Mouse (Mus musculus) layer of hippocampus, adult 9-11 months (tissue): ENCODE measurements around the gene Tppp3.

ENCODE experiments used
- DNase-seq: peaks from one replicate; pipeline ENCODE4 v3.0.0; 2022

Gene Tppp3

DNA sequence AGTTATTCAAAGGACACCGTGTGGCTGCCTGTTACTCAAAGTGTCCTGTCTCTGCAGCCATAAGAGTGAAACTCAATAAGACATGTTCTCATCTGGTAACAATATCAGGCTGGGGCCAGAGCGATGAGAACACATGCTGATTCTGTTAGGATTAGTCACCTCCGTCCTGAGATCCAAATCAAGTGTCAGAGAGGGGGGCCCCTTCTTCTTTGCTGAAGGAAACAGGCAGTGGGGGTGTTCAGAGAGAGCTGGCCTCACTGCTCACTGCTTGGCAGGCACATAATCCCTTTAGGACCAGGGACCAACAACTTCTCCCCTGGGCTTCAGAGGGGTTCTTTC, 12.7 kb upstream of the Tppp3 start:
- DNase-seq: no peak

- no peak for DNase-seq
These were observed 12.1 kb upstream of the Tppp3 start for GRCm38 (mm10) chr8:105483212-105484029.

DNA sequence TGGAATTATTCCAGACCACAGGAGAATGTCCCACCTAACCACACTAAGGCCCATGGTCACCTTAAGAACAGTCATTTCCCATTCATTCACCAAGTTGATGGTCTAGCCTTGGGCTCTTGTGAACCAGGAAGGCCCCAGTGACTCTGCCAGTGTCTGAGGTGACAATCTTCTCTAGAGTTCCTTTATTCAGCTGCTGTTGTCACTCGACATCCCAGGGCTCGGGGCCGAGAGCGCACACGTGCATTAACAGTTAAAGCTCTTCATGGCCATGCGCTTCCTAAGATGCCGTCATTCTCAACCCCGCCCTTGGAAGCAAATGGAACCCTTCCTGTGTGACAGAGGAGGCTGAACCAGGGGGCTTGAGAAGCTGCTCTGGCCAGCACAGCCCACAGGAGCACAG, 10.8 kb upstream of the Tppp3 start:
- no peak for DNase-seq

DNA sequence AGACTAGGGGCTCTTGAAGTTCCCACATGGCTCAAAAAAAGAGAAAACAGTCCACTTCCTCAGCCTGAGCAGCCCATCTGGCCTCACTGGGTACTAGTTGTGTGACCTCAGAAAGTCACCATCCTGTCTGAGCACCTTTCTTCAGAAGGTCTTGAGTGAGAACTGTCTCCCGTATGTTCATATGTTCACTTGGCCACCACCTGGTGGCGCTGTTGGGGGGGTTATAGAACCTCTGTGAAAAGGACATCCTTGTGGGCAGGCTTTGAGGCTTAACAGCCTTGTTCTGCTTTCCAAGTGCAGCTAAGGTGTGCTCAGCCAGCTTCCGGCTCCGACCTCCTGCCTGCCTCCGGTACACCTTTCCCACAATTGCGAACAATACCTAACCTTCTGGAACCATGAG, 10.1 kb upstream of the Tppp3 start:
- no peak for DNase-seq

- DNase-seq: no peak
These were observed 9.7 kb upstream of the Tppp3 start for GRCm38 (mm10) chr8:105481013-105481412.

GRCm38 (mm10) chr8:105477792-105478191, 6.5 kb upstream of the Tppp3 start:
- no peak for DNase-seq

DNA sequence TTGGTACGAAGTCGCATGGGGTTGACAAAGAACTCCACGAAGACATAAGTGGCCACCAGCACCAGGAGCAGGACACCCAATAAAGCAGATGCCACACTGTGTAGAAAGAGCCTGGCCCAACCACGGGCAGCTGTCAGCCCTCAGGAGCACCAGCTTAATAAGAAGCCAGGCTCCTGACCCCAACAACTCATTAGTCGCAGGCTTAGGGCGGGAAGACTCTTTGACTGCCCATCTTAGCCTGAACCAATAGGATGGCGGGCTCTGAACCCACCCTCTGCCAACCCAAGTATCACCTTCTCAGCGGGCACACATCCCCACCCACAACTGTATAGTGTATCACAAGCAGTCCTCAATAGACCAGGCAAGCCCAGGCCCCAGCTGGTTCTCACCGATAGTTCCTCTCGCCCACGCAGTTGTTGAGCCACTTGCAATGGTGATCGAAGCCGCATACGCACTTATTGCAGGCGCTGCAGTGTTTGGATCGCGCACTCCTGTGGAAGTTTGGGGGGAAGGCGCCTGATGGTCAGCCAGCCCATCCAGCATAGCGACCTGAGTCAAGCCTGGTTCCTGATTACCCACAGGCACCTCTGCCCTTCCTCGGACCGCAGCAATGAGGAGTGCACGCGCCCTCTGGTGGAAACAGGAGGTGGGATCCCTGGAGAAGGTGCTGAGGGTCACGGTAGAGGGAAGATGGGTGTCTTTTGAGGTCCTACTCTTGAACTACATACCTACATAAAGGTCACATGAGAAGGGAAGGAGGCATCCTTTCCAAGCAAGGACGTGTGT, 5.5 kb upstream of the Tppp3 start:
- DNase-seq: no peak

DNA sequence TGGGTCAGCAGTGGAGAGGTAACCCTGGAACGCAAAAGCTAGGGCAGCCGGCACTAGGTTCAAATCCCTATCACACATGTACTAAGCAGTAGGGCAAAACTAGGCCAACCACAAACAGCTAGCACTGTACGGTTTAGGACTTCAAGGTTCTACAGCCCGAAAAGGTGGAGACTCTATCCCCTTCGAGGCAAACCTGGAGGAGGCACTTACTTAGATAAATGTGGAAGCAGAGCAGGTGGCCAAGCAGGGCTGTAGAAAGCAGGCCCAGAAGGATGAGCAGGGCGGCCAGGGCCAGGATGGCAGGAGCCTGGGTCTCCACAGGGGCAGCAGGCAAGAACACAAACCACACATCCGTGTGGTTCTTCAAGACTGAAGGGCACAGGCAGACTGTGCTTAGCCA, 4.8 kb upstream of the Tppp3 start:
- DNase-seq: no peak

GRCm38 (mm10) chr8:105475742-105476141, 4.4 kb upstream of the Tppp3 start:
- DNase-seq: no peak

DNA sequence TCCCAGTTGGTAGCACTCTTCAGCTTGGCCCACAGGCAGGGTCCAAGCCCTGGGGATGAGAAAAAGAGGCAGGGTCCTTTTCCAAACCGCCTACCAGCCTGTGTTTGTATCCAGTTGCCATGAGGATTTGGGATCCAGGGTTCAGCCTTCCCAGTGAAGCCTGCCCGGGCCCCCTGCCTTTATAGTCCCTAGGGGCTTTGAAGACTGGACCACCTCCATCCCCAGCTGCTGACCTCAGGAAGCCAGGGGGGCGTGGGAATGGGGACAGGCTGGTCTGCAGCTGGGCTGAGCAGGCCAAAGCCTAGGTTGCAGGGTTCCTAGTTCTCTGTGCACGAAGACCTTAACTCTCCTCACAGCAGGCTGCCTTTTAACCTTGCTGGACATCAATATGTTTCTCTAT, 3.9 kb upstream of the Tppp3 start:
- DNase-seq: no peak

GRCm38 (mm10) chr8:105474680-105475079, 3.4 kb upstream of the Tppp3 start:
- DNase-seq: no peak

DNA sequence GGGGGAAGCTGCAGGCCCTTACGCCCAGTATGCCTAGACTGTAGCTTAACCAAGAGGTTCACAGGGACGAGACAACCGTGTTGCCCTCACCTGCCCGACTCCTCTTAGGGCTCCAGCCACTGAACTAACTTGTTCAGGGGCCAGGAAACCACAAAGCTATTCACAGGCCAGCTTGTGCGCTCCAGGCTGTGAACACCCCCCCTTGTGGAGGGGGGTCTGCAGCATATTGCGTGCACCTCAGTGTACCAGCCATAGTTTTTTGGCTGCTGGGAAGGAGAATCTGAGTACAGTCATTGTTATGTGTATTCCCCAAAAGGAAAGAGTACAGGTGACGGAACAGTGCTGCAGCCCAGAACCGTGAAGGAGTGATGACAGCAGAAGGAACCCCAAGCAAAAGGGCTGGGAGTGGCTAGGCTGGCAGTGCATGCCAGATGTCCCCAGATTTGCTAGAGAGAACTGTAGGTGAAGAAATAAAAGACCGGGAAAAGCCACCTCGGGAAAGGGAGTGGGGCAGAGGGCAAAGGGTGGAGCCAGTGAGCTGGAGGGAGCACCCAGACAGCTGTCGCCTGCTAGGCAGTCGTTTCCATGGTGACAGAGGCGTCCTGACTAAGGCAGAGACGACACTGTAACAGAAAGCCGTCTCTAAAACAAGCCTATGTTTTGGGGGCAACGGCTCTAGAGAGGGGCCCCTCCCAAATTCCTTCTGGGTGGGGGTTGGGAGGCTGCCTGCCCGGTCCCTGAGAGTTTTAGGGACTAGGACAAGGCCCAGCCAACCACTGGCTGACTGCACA, 2.7 kb upstream of the Tppp3 start:
- no peak for DNase-seq

- no peak for DNase-seq
These were observed 1.7 kb upstream of the Tppp3 start for GRCm38 (mm10) chr8:105472983-105473382.

DNA sequence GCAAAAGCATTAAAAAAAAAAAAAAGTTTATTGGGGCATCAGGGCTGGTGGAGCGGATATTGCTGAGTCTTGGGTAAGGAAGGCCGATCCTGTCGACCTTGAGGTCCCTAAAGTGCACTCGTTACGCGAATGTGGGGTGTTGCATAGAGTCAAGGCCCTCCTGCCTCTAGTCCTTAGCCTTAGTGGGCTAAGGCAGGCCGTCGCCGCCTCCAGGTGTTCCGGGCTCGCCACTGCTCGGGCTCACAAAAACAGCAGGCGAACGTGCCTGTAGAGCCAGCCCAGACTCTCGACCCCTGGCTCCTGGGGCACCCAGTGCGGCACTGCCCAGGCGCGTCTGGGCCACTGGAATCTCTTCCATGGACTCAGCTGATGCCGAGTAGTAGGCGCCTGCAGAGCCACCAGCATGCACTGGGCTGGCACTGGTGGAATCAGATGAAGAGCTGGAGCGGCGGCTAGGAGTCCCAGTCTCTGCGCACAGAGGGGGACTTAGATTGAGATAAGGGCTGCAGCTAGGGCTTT, 1.1 kb upstream of the Tppp3 start:
- DNase-seq: no peak

DNA sequence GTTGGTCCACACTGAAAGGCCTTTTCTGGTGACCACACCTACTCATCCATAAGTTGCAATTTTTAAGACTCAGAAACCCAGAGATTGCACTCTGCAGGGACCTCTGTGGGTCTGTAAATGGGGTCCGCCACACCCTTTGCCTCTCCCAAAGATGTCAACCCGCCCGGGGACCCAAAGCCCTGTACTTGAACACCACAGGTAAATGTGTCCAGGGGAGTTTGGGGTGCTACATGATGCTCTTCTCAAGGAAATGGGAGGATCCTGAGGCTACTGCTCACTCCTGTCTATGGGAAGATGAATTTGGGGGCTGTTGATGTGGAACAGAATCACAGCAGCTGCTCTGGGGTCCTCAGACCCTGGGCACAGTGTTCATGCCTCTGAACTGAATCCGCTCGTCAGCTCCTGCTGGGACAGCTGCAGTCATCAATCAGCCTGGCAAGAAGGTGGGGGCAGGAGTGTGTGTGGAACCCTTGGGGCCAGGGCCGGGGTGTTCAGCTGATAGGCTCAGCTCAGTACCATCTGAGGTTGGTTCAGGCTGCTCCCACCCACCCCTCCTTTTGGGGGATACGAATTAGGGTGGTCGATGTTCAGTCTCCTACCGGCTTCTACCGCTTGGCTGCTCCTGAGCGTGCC, 529 bp downstream of the Tppp3 start:
- no peak for DNase-seq

DNA sequence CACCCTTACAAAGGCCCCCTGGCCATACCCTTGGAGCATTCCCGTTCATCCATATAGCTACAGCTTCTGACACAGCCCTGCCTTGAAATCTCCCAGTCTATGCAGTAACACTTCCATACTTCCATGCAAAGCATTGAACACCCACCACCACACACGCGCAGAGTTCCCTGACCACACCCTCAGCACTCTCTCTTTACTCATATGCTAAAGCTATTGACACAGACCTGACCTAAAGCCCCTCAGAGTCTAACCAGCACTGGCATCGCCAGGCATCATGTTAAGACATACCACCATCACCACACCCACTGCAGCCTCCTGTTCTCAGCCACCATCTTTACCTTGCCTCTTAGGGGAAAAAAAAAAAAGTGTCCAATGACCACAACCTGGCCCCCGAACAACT, 1.1 kb downstream of the Tppp3 start:
- DNase-seq: no peak

DNA sequence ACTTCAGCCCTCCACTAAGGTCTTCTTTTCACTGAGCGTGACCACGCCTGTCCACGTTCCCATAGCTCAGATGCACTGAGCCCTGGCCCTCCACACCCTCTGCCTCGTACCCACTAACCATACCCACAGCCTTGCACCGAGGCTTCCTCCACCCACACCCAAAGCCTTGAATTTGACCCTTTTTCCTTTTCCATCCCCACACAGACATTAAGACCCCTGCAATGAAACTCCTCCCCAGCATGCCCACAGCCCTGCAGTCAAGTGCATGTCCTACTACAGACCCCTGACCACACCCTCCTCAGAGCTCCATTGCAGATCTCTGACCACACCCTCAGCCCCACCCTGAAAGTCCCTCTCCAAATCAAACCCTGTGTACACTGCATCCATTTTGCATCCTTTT, 1.5 kb downstream of the Tppp3 start:
- no peak for DNase-seq

DNA sequence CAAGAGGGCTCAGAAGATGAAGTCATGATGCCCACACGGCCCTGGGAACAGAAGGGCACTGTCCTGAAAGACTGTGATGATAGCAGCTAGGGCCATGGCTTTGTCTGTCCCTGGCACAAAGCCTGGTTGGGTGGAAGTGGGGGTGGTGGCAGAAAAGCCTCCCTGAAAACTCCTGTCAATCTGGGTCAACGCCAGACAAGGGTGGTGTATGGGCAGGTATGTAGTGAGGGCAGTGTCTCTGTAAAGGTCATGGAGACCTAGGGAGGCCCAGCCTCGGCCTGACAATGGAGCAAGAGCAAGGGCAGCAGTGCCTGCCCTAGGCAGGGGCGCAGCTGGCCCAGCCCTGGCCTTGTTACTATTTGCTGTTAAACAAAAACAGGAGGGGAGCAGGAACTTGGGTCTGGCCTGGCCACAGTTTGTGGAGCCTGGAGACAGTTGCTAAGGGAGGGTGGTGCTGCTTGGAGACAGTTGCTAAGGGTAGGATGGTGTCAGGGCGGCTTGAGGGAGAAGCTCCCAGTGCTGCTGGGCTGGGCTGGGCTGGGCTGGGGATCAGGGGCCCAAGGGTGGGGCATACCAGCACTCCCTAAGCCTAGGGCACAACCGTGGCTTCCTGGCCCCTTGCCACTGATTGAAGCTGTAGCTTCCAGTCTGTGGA, 2.2 kb downstream of the Tppp3 start:
- peak; percentile 71 for DNase-seq

DNA sequence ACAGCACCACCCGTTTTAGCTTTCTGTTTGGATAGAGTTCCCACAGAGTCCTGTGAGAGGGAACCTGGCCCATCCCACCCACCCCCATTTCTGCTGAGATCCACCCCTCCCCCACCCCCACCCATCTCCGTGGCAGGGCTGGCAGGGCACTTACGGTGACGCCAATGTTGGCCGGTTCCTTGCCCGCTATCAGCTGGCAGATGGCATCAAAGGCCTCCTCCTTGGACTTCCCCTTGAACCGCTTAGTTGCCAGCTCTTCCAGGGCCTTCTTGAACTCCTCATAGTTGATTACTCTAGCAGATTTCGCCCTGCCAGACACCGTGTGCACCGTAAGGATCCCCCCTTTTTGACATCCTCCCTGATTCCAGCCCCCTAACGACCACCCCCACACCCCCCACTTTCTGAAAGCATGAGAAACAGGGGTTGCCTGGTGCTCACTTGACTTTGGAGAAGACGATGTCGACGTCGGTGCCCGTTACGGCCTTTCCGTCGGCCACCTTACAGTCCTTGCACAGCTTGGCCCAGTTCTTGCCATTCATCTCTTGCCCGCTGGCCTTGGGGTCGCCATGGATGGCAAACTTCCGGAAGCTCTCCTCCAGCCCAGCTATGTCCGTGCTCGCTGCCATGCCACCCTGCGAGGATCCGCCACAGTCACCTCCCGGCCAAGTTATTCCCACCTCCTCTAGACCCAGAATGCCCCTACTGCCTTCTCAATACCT, 3.2 kb downstream of the Tppp3 start:
- no peak for DNase-seq

GRCm38 (mm10) chr8:105467396-105467985, 3.8 kb downstream of the Tppp3 start:
- no peak for DNase-seq

DNA sequence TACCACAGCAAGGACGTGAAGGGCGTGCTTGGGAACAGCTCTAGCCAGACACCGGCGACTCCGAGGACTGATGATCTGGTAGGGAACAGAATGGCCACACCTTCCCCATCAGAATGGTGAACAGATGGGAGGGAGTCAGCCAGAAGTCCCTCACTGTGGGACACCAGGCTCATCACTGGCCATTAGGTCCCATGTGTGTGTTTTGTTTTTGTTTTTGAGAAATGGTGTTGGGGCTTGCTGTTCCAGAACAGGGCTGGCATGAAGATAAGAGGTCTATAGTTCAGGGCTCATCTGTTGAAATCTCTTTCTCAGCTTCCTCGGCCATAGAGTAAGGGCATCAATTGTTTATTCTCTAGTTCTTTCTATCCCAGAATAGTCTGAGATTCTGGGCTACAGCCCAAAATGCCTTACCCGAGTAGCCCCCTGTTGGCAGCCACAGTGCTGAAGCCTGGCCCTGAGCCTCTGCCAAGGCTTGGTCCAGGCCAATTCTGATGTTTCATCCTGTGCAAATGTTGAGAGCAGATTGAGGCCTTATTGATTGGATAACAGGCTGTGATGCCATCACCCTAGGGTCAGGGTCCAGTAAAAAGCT, 4.5 kb downstream of the Tppp3 start:
- DNase-seq: peak; percentile 84
